Mouse (Mus musculus): ENCODE data around the gene Dnaja4. TPM values are rescaled to one million over a fixed set of nuclear protein-coding genes. Genes with fewer than 3 reads are reported as not detected.

Gene Dnaja4
- polyA plus RNA-seq, 1 experiment from 2014 or later: 7.2 TPM

DNA sequence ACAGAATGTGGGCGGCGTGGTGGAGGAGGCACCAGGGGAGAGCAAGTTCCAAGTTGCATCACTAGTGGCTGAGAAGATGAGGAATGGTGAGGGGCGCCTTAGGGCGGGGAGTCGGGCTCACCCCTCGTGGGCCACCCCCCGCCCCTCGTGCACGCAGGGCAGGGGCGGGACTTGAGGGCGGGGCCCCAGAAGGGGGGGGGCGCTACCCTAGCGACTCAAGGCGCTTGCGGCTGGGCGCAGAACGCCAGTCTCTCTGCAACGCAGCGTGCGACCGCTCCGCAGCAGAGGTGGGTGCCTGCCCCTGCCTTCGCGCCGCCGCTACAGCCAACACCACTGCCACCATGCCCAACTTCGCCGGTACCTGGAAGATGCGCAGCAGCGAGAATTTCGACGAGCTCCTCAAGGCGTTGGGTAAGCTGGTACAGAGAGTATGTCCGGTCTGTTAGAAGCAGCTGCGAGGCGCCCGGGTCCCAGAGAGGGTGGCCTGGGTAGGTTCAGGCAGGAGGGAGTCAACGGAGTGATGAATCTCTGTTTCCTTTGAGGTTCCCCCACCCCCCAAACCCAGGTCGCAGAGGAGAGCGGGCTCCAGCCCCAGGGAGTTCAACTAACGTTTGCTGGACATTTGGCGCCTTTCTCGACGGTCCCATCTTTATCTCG is 66.0 kb downstream of the Dnaja4 start, which contains the start of gene Crabp1:
Crabp1 (plus strand) TSS at position 188 of the 657 bp plus-strand sequence.
- WGBS: under 1% methylated on average over 45 of the region's 45 CpGs
- Histone ChIP-seq H3K4me2 (peak within 1 kb of the TSS; percentile 77), H3K9ac (peak within 1 kb of the TSS; percentile 73), H3K27me3 (peaks cover 67% of the 10 kb centered on the region), H3K36me3 (no peaks in the 10 kb centered on the region), H3K4me1 (replicated peaks) (peaks cover 41% of the 10 kb centered on the region), H3K4me3 (peak within 1 kb of the TSS; percentile 49), H3K27ac (peak within 1 kb of the TSS; percentile 32; the same call in 1 of the 2 replicates), H3K9me3 (no peaks in the 10 kb centered on the region)
- ATAC-seq (ENCODE audit: low FRiP score): peak; percentile 52; the same call in 1 of the 2 replicates

DNA sequence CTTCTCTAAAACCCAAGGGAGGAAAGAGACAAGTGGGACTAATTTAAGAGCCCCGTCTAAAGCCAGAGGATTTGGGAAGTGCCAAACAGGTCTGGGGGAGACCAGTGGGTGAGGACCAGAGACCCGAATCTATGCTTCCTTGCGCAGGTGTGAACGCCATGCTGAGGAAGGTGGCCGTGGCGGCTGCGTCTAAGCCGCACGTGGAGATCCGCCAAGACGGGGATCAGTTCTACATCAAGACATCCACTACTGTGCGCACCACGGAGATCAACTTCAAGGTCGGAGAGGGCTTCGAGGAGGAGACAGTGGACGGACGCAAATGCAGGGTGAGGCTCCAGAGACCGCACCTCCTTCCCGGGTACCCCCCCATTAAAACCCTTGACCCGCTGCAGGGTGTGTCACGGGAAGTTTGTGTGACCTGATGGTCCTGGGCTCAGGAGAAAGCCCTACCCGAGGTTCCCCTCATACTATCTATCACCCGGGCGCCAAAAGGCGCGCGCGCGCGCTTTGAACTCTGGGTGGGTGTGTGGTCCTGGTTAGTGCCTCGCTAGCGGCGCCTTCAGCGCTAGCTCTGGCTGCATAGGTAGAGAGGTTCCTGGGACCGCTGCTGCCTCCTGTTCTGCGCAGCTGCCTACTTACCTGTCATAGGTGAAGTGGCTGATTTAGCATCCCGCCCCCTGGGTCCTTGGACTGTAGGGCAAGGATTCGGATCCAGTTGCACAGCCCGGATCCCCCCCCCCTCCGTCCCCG is 66.8 kb downstream of the Dnaja4 start:
- ATAC-seq (ENCODE audit: low FRiP score): peak; percentile 35; the same call in 1 of the 2 replicates
- under 1% methylated on average over 41 of the region's 41 CpGs for WGBS
- Histone ChIP-seq H3K27me3 (peaks cover 64% of the 10 kb centered on the region), H3K9ac (peak overlapping the region; percentile 73), H3K9me3 (no peaks in the 10 kb centered on the region), H3K4me1 (replicated peaks) (peaks cover 48% of the 10 kb centered on the region), H3K27ac (no peak overlapping the region), H3K4me3 (peak overlapping the region; percentile 49), H3K36me3 (no peaks in the 10 kb centered on the region), H3K4me2 (peak overlapping the region; percentile 77)

Small RNA genes within 50 kb of the gene (microRNA-seq; reads per million reads assigned to microRNA genes)
- not detected for gene Mir5710

Other genes with a start within 250 kb of the Dnaja4 start
- 43.3 and 44.0 TPM in 2 replicates for gene Dmxl2, start 197.2 kb upstream of the Dnaja4 start, polyA plus RNA-seq (2015; fragmentation: Nextera tagmentation; extraction: Ambion mirVana)
- 0.08 TPM in 1 of 2 replicates, not detected in the other for gene Sh2d7, start 159.9 kb upstream of the Dnaja4 start, polyA plus RNA-seq (2015; fragmentation: Nextera tagmentation; extraction: Ambion mirVana)
- gene Cib2, start 138.7 kb upstream of the Dnaja4 start, polyA plus RNA-seq (2015; fragmentation: Nextera tagmentation; extraction: Ambion mirVana): 42.4 and 45.2 TPM in 2 replicates
- gene Idh3a, start 112.5 kb upstream of the Dnaja4 start, polyA plus RNA-seq (2015; fragmentation: Nextera tagmentation; extraction: Ambion mirVana): 122 and 126 TPM in 2 replicates
- 14.2 and 15.6 TPM in 2 replicates for gene Acsbg1, start 37.0 kb upstream of the Dnaja4 start, polyA plus RNA-seq (2015; fragmentation: Nextera tagmentation; extraction: Ambion mirVana)
- 110 and 112 TPM in 2 replicates for gene Wdr61, start 35.6 kb downstream of the Dnaja4 start, polyA plus RNA-seq (2015; fragmentation: Nextera tagmentation; extraction: Ambion mirVana)
- gene Crabp1, start 65.9 kb downstream of the Dnaja4 start, polyA plus RNA-seq (2015; fragmentation: Nextera tagmentation; extraction: Ambion mirVana): 368 and 389 TPM in 2 replicates
- gene Ireb2, start 164.9 kb downstream of the Dnaja4 start, polyA plus RNA-seq (2015; fragmentation: Nextera tagmentation; extraction: Ambion mirVana): 46.0 and 46.5 TPM in 2 replicates
- 3.1 and 3.2 TPM in 2 replicates for gene Hykk, start 218.4 kb downstream of the Dnaja4 start, polyA plus RNA-seq (2015; fragmentation: Nextera tagmentation; extraction: Ambion mirVana)

Data from hindbrain, embryonic 13.5 days (tissue).